Mouse (Mus musculus) ES-Bruce4 (cell line): ENCODE results near the gene Dnaaf2.

Experiments
- CTCF ChIP-seq: IDR thresholded peaks from one replicate; pipeline ENCODE4 v1.8.1; 2011; ENCODE audit warnings: low read depth, low read length
- EP300 ChIP-seq: IDR thresholded peaks from 2 replicates; pipeline ENCODE4 v1.6.1; 2011; ENCODE audit warnings: low read depth, low read length; ENCODE audit not compliant: insufficient read depth
- POLR2A ChIP-seq: IDR thresholded peaks from one replicate; pipeline ENCODE4 v1.8.1; 2011; ENCODE audit warnings: low read length; ENCODE audit not compliant: insufficient read depth

DNA sequence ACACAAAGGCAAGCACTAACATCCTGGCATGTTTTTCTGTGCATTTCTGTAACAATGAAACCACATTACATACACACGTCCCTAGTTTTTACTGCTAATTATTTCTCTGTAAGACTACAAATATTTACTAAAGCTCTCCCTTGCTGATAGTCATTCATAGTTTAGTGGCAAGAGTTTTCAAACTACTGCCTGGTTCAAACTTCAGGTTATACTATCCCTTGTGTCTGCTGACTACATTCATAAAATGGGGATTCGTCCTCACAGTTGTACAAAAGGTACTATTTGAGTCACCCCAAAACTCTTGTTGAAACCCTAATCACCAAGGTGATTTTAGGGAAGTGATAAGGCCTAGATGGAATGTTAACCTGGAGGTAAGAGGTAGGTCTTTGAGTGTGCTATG is 42.3 kb downstream of the Dnaaf2 start:
- no peak for TF ChIP-seq CTCF
- TF ChIP-seq POLR2A = no peak
- TF ChIP-seq EP300 = no peak
